Mouse (Mus musculus): Measurements from ENCODE around the gene Gm15091. TPM values are rescaled to one million over a fixed set of nuclear protein-coding genes. Genes with fewer than 3 reads are reported as not detected.

The Gm15091 gene
- polyA plus RNA-seq (2014; fragmentation: Illumina TruSeq; extraction: RNeasy Lipid Tissue Mini Kit (QIAGEN cat#74804); ENCODE audit: low read depth, low replicate concordance) = not detected

GRCm38 (mm10) chrX:149941355-149941754, at the start of gene Gm15091:
Gene Gm15091, plus strand, starts transcription at chrX:149941655.

Other genes with a start within 250 kb of the Gm15091 start
- gene Gm15097, start 157.2 kb upstream of the Gm15091 start, polyA plus RNA-seq (2014; fragmentation: Illumina TruSeq; extraction: RNeasy Lipid Tissue Mini Kit (QIAGEN cat#74804); ENCODE audit: low read depth, low replicate concordance) = not detected

Data from adipose tissue, adult 10 weeks (tissue).